10 mouse cellular contexts compared by ENCODE assay signal in the genomic region with DNA sequence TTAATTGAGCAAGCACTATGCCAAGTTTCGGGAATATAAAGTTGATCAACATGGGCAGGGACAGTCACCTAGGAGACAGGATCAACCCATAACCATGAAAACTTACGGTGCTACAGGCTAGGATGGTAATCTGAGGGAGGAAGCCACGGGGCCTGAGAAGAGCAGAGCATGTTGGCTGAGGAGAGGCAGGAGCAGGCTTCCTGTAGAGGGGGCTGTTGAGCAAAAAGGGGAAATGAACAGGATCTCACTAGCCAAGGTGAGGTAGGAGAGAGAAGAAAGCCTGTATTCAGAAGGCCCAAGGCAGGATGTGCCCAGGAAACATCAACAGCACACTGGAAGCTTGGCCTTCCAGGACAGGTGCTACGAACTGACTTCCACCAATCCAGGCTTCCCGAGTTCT. TPM values are rescaled to one million over a fixed set of nuclear protein-coding genes. Genes with fewer than 3 reads are reported as not detected.
DNase-seq lines count a peak whose midpoint lies in the region; ATAC-seq and TF ChIP-seq lines count a peak whose summit lies in the region.
"Had no signal": no experiment of that assay in that cellular context is flagged by ENCODE, and none has a peak within 500 bp of the region (broad histone marks: within the 10 kb centered on the region; RNA-seq: fewer than 3 reads in every experiment).

No protein-coding gene starts in this region.

- no peak for TF ChIP-seq POLR2A in CH12.LX (IDR thresholded peaks at IDR 0.05; ENCODE audit: low read depth, low read length)

- H3K4me3 ChIP-seq in CH12.LX (replicated peaks in 1 of 3; ENCODE audit: low read depth in 2 of 3, low read length in 2 of 3, poor library complexity in 1 of 3), result no peak overlapping the region
- no peak overlapping the region for H3K4me3 ChIP-seq in liver, embryonic 12.5 days
- H3K4me3 ChIP-seq: hindbrain, embryonic 12.5 days had no signal

- no peak for TF ChIP-seq RAD21 in CH12.LX (IDR thresholded peaks at IDR 0.05; ENCODE audit: low read depth, low read length)

- TF ChIP-seq CTCF in CH12.LX (conservative IDR thresholded peaks at IDR 0.05 in 1 of 2, IDR thresholded peaks at IDR 0.05 in 1 of 2; ENCODE audit: low read depth in 2 of 2, low read length in 2 of 2), result peak; percentile 11 to 39; a peak in 2 of 4 replicates

- no peak overlapping the region for H3K4me2 ChIP-seq in CH12.LX (ENCODE audit: insufficient read depth, low read depth, poor library complexity, severe bottlenecking)
- no peak overlapping the region for H3K4me2 ChIP-seq in liver, embryonic 12.5 days
- H3K4me2 ChIP-seq: hindbrain, embryonic 12.5 days had no signal

- H3K9me3 ChIP-seq in CH12.LX (replicated peaks; ENCODE audit: low read length), result no peaks in the 10 kb centered on the region
- H3K9me3 ChIP-seq in liver, embryonic 12.5 days (replicated peaks), result no peaks in the 10 kb centered on the region
- H3K9me3 ChIP-seq: hindbrain, embryonic 12.5 days had no signal

- H3K27ac ChIP-seq in CH12.LX (ENCODE audit: insufficient read depth, low read depth), result no peak overlapping the region
- peak overlapping the region; percentile 64 for H3K27ac ChIP-seq in liver, embryonic 12.5 days
- H3K27ac ChIP-seq: hindbrain, embryonic 12.5 days had no signal

- no peak for ATAC-seq in liver, embryonic 12.5 days
- ATAC-seq in megakaryocyte, adult 5-6 weeks (ENCODE audit: poor library complexity, severe bottlenecking), result peak; percentile 54; the same call in 1 of the 2 replicates
- ATAC-seq: forebrain, embryonic 14.5 days; midbrain, embryonic 16.5 days had no signal

- TF ChIP-seq EP300 in CH12.LX (IDR thresholded peaks at IDR 0.05; ENCODE audit: low read length), result no peak

- no peaks in the 10 kb centered on the region for H3K79me2 ChIP-seq in CH12.LX (replicated peaks; ENCODE audit: control insufficient read depth, extremely low read depth, insufficient read depth, poor library complexity, severe bottlenecking)

- no peaks in the 10 kb centered on the region; a peak in 1 of 4 replicates for H3K4me1 ChIP-seq in CH12.LX (ENCODE audit: control insufficient read depth in 1 of 2, insufficient read depth in 2 of 2)
- peaks cover 58% of the 10 kb centered on the region for H3K4me1 ChIP-seq in liver, embryonic 12.5 days
- H3K4me1 ChIP-seq: hindbrain, embryonic 12.5 days had no signal

- no peaks in the 10 kb centered on the region for H3K27me3 ChIP-seq in CH12.LX (replicated peaks)
- no peaks in the 10 kb centered on the region for H3K27me3 ChIP-seq in liver, embryonic 12.5 days (replicated peaks)
- H3K27me3 ChIP-seq: hindbrain, embryonic 12.5 days had no signal

- DNase-seq in A20 (ENCODE audit: low read depth, low spot score) (peak; percentile 25), CH12.LX (ENCODE audit: extremely low read depth) (peak; percentile 12)
- no peak for DNase-seq in heart, adult 8-10 months (ENCODE audit: low spot score)
- no peak for DNase-seq in right cerebral cortex, postnatal 25 days
- DNase-seq in cerebellum, postnatal 14 days, result no peak

- in situ Hi-C loops in CH12.LX (cut with MboI; ENCODE audit: low pct_ligation_motif_present, low pct_unique_long_range_greater_than_20kb, low sequenced_read_pairs), result no loop called here

- dilution Hi-C loops in CH12.LX (cut with MboI; ENCODE audit: extremely low pct_ligation_motif_present, extremely low pct_unique_long_range_greater_than_20kb, low sequenced_read_pairs), result no loop called here

- no peak overlapping the region for H3K9ac ChIP-seq in CH12.LX (ENCODE audit: insufficient read depth, low read depth)
- no peak overlapping the region for H3K9ac ChIP-seq in liver, embryonic 12.5 days
- H3K9ac ChIP-seq: hindbrain, embryonic 12.5 days had no signal

- 67% methylated on average over 5 of the region's 5 CpGs for WGBS in liver, embryonic 12.5 days (ENCODE audit: insufficient replicate concordance)

- H3K36me3 ChIP-seq in CH12.LX (replicated peaks in 1 of 2; ENCODE audit: control insufficient read depth in 1 of 2, insufficient read depth in 1 of 2, low read length in 1 of 2), result no peaks in the 10 kb centered on the region
- no peaks in the 10 kb centered on the region for H3K36me3 ChIP-seq in liver, embryonic 12.5 days
- H3K36me3 ChIP-seq: hindbrain, embryonic 12.5 days had no signal

TF ChIP-seq in CH12.LX, 34 proteins besides CTCF, POLR2A, EP300 and RAD21:
- TF ChIP-seq CHD1 (IDR thresholded peaks at IDR 0.05; ENCODE audit: low read depth, low read length) (no peak), KAT2A (IDR thresholded peaks at IDR 0.05; ENCODE audit: insufficient replicate concordance, low read length) (no peak), ZC3H11A (IDR thresholded peaks at IDR 0.05; ENCODE audit: low read depth, low read length) (no peak), MAFK (IDR thresholded peaks at IDR 0.05; ENCODE audit: insufficient replicate concordance, low read length) (no peak), MAX (IDR thresholded peaks at IDR 0.05; ENCODE audit: low read length) (no peak), IRF4 (IDR thresholded peaks at IDR 0.05; ENCODE audit: low read depth, low read length) (no peak), UBTF (IDR thresholded peaks at IDR 0.05; ENCODE audit: low read depth, low read length) (no peak), SMC3 (IDR thresholded peaks at IDR 0.05; ENCODE audit: low read depth, low read length) (no peak), MYC (IDR thresholded peaks at IDR 0.05; ENCODE audit: low read depth, low read length) (no peak), ETS1 (conservative IDR thresholded peaks at IDR 0.05; ENCODE audit: low read depth, low read length) (no peak), RCOR1 (conservative IDR thresholded peaks at IDR 0.05; ENCODE audit: low read depth, low read length) (no peak), MEF2A (IDR thresholded peaks at IDR 0.05; ENCODE audit: borderline replicate concordance, low read depth, low read length) (no peak), SIN3A (IDR thresholded peaks at IDR 0.05; ENCODE audit: low read length) (no peak)
TF ChIP-seq in CH12.LX: peak in this region for 0.

RNA-seq across cellular contexts. Expression of gene 0610040J01Rik, which starts 9.0 kb away (rescaled TPM):
- total RNA-seq in CH12.LX (2012; rRNA removed) (not detected in 2 replicates), CH12.LX (2014; rRNA removed) (not detected in 2 replicates)
- not detected in 2 replicates for polyA plus RNA-seq in CH12.LX (2012; ENCODE audit: insufficient read length, low read depth)
- polyA plus RNA-seq in liver, embryonic 12.5 days (2016; fragmentation: Nextera tagmentation; extraction: Ambion mirVana), result 13.5 and 16.2 TPM in 2 replicates
- 6.4 and 7.5 TPM in 2 replicates for total RNA-seq in megakaryocyte, adult 5-6 weeks (2015)
- total RNA-seq in megakaryocyte, adult 5-6 weeks (2017), result 4.1 and 4.9 TPM in 2 replicates
- total RNA-seq in heart, adult 8-10 months (2022), result 1 to 10 TPM; 4.1 to 6.1 (median 5.1) TPM

Comparison
In these comparisons a context has a peak if more than half of its experiments do, and no peak if none do; other contexts are left out.
1. DNase-seq: peak in A20 (single experiment) and CH12.LX (single experiment); none in heart, adult 8-10 months (single experiment), right cerebral cortex, postnatal 25 days (single experiment) and cerebellum, postnatal 14 days (0 of 2).
2. RNA of gene 0610040J01Rik, which starts 9.0 kb away (total RNA-seq): 4.1 to 7.5 TPM in megakaryocyte, adult 5-6 weeks and 4.1 to 6.1 TPM in heart, adult 8-10 months; not detected in CH12.LX; every median in the first group is over 4 times any median in the second.